ENCODE assay signal across 9 mouse cellular contexts in genomic region chr5:118089102-118089501, GRCm38 (mm10).
DNase-seq lines count a peak whose midpoint lies in the region; ATAC-seq lines count a peak whose summit lies in the region.
"Had no signal": no experiment of that assay in that cellular context is flagged by ENCODE, and none has a peak within 500 bp of the region (broad histone marks: within the 10 kb centered on the region; RNA-seq: fewer than 3 reads in every experiment).

No protein-coding gene starts in this region.

- H3K4me1 ChIP-seq in hindbrain, embryonic 10.5 days (replicated peaks) = peaks cover 37% of the 10 kb centered on the region
- H3K4me1 ChIP-seq in midbrain, embryonic 14.5 days (ENCODE audit: control insufficient read depth, insufficient read depth, low read length) = peaks cover 23% of the 10 kb centered on the region

- no peak; the same call in 1 of the 2 replicates for ATAC-seq in midbrain, embryonic 14.5 days (ENCODE audit: low FRiP score, low TSS enrichment)

- peak; percentile 28 for DNase-seq in kidney, adult 9 months
- DNase-seq in kidney, postnatal 10 days = no peak
- peak; percentile 42 for DNase-seq in adrenal gland, postnatal 25 days
- peak; percentile 58 for DNase-seq in fibroblast of lung, adult 2 months (ENCODE audit: low read depth)
- no peak for DNase-seq in hindbrain, embryonic 10.5 days (ENCODE audit: low spot score)
- DNase-seq in midbrain, embryonic 14.5 days = peak; percentile 73
- DNase-seq in thymus, postnatal 25 days = no peak
- no peak for DNase-seq in right cerebral cortex, postnatal 10 days (ENCODE audit: low spot score in 2 of 2)

- H3K9me3 ChIP-seq in hindbrain, embryonic 10.5 days = no peaks in the 10 kb centered on the region
- no peaks in the 10 kb centered on the region for H3K9me3 ChIP-seq in midbrain, embryonic 14.5 days (ENCODE audit: control insufficient read depth, low read length)
- H3K9me3 ChIP-seq: G1E had no signal

- no peak overlapping the region for H3K4me3 ChIP-seq in hindbrain, embryonic 10.5 days
- H3K4me3 ChIP-seq in midbrain, embryonic 14.5 days (replicated peaks; ENCODE audit: low read depth, low read length) = no peak overlapping the region

- H3K27ac ChIP-seq in hindbrain, embryonic 10.5 days = peak overlapping the region; percentile 35; the same call in 1 of the 2 replicates
- H3K27ac ChIP-seq in midbrain, embryonic 14.5 days (replicated peaks; ENCODE audit: low read depth, low read length) = peak overlapping the region; percentile 70

- H3K4me2 ChIP-seq in midbrain, embryonic 14.5 days (ENCODE audit: low read length) = no peak overlapping the region

- H3K36me3 ChIP-seq in hindbrain, embryonic 10.5 days = peaks cover 70% of the 10 kb centered on the region
- H3K36me3 ChIP-seq in midbrain, embryonic 14.5 days (ENCODE audit: control insufficient read depth, insufficient read depth, low read length) = peaks cover 34% of the 10 kb centered on the region

- WGBS in hindbrain, embryonic 10.5 days = 69% methylated on average over 7 of the region's 7 CpGs
- WGBS in midbrain, embryonic 14.5 days = 45% methylated on average over 7 of the region's 7 CpGs

- no peak overlapping the region for H3K9ac ChIP-seq in midbrain, embryonic 14.5 days (replicated peaks; ENCODE audit: low read length)

- H3K27me3 ChIP-seq in hindbrain, embryonic 10.5 days (ENCODE audit: insufficient read depth, poor library complexity, severe bottlenecking) = no peaks in the 10 kb centered on the region
- H3K27me3 ChIP-seq in midbrain, embryonic 14.5 days (ENCODE audit: control insufficient read depth, insufficient read depth, low read length) = no peaks in the 10 kb centered on the region

Comparison
In these comparisons a context has a peak if more than half of its experiments do, and no peak if none do; other contexts are left out.
1. DNase-seq: peak in kidney, adult 9 months (single experiment), adrenal gland, postnatal 25 days (single experiment), fibroblast of lung, adult 2 months (single experiment) and midbrain, embryonic 14.5 days (single experiment); none in kidney, postnatal 10 days (single experiment), hindbrain, embryonic 10.5 days (single experiment), thymus, postnatal 25 days (single experiment) and right cerebral cortex, postnatal 10 days (0 of 2).